Mouse (Mus musculus) embryonic fibroblast, embryonic 13.5 days (primary cell): Measurements from ENCODE around the gene Slc24a3. TPM values are rescaled to one million over a fixed set of nuclear protein-coding genes. Genes with fewer than 3 reads are reported as not detected.

Source experiments
- H3K27ac ChIP-seq: 2 replicates; pipeline ENCODE4 v1.5.1; 2012; ENCODE audit warnings: low read length, control low read depth, inconsistent platforms; ENCODE audit not compliant: insufficient read depth
- H3K4me1 ChIP-seq: 2 replicates; pipeline ENCODE4 v1.6.1; 2011; ENCODE audit warnings: low read length; ENCODE audit not compliant: control insufficient read depth, insufficient read depth
- H3K4me3 ChIP-seq: 2 replicates; pipeline ENCODE4 v1.5.1; 2011; ENCODE audit warnings: mild to moderate bottlenecking, control low read depth, low read length; ENCODE audit not compliant: insufficient read depth
- CTCF ChIP-seq: IDR thresholded peaks from 2 replicates; pipeline ENCODE4 v1.5.1; 2011; ENCODE audit warnings: mild to moderate bottlenecking, control low read depth, low read length, moderate library complexity, borderline replicate concordance; ENCODE audit not compliant: insufficient read depth
- POLR2A ChIP-seq: IDR thresholded peaks from 2 replicates; pipeline ENCODE4 v1.6.1; 2011; ENCODE audit warnings: low read depth, mild to moderate bottlenecking, control low read depth, low read length, moderate library complexity
- polyA plus RNA-seq: library from polyadenylated mRNA; stranded (reverse); fragments of >200 nt; gene quantifications from 2 replicates; pipeline ENCODE4 v1.2.4, GENCODE M21; 2011; ENCODE audit warnings: low read depth; ENCODE audit not compliant: missing spikeins, insufficient read length

The Slc24a3 gene
- polyA plus RNA-seq, 1 experiment = 9.5 TPM

DNA sequence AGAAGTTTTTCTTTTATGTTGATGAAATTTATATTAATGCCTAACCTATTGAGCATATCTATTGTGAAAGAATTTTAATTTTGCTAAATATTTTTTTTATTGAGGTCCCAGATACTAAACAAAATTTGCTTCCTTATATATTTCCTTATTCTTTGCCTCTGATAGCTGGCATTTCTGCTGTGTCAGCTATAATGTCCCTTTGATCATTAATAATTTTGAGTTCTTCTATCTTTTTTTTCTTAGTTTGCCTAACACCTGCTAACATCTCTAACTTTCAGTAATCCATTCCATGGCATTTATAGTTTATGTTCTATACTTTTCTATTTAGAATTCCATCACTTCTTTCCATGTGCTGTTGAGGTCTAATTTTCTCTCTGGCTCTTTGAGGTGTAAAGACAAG, 165.9 kb downstream of the Slc24a3 start:
- Histone ChIP-seq H3K4me1 (peaks cover 3% of the 10 kb centered on the region), H3K4me3 (no peak overlapping the region), H3K27ac (no peak overlapping the region)
- TF ChIP-seq CTCF = no peak
- no peak for TF ChIP-seq POLR2A

DNA sequence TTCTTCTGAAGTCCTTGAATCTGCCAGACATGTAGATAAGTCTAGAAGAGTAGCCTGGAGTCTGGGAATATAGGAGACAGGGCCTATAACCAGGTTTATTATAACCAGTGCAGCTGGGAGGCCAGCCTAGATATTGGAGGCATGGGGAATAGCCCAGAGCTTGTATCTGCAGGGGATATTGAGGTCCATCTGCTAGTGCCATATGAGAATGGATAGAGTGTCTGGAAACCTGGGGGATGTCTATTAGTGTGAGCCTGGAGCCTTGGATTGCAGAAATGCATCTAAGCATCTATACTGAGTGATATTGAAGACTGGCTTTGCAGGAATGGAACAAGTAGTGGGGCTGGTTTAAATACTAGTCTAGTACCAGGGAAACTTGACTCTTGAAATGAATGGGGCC, 168.9 kb downstream of the Slc24a3 start:
- no peak overlapping the region for H3K27ac ChIP-seq
- no peak overlapping the region for H3K4me3 ChIP-seq
- H3K4me1 ChIP-seq = no peaks in the 10 kb centered on the region
- TF ChIP-seq CTCF (no peak), POLR2A (no peak)

DNA sequence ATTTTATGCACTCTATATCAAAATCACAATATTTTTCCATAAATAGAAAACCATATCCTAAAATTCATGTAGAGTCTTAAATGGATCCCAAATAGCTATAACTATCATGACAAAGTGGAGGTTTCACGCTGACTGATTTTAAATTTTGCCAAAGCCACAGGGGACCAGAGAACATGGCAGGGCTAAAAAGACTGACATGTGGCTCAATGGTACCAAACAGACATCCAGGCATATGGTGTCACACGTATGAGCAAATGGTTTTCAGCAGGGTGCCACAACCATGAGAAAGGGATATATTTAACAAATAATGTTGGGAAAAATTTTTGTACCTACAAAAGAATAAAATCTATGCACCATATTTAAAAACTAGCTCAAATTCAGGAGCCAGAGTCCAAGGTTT, 173.3 kb downstream of the Slc24a3 start:
- no peak overlapping the region for H3K4me3 ChIP-seq
- H3K4me1 ChIP-seq = no peaks in the 10 kb centered on the region
- no peak overlapping the region for H3K27ac ChIP-seq
- TF ChIP-seq CTCF = no peak
- TF ChIP-seq POLR2A = no peak

DNA sequence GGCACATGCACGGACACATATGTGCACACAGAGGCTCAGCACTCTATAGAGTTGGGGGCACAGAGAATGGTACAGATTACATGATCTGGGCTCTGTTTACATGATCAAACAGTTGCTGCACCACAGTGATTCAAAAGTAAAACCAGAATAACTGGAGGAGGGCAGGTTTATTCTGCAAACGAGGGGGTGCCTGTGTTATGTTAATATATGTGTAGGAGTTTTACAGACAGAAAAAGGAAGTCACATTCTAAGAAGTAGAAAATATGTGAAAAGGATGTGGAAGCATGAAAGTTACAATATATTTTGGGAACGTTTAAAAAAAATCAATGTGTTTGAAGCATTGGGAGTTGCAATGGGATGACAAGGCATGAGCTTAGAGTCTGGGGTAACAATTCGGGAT, 175.4 kb downstream of the Slc24a3 start:
- TF ChIP-seq POLR2A (no peak), CTCF (no peak)
- Histone ChIP-seq H3K27ac (no peak overlapping the region), H3K4me3 (no peak overlapping the region), H3K4me1 (no peaks in the 10 kb centered on the region)

DNA sequence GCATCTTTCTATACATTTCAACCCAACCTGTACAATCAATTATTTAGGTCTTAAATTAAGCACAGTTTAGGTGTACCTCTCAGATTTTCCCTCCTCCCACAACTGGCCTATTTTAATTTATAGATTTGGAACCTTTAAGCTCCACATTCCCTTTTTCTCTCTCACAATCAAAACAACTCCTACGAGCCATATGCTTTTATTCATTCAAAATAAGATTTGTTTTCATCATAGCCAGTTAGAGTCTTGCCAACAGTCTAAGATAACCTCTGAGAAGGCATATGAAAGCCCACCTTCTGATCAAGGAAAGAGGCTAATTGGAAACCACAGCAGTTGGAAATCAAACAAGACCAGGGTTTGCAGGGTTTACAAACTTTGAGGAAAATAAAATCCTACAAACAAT, 177.0 kb downstream of the Slc24a3 start:
- Histone ChIP-seq H3K4me1 (no peaks in the 10 kb centered on the region), H3K4me3 (no peak overlapping the region), H3K27ac (no peak overlapping the region)
- TF ChIP-seq POLR2A (no peak), CTCF (no peak)

DNA sequence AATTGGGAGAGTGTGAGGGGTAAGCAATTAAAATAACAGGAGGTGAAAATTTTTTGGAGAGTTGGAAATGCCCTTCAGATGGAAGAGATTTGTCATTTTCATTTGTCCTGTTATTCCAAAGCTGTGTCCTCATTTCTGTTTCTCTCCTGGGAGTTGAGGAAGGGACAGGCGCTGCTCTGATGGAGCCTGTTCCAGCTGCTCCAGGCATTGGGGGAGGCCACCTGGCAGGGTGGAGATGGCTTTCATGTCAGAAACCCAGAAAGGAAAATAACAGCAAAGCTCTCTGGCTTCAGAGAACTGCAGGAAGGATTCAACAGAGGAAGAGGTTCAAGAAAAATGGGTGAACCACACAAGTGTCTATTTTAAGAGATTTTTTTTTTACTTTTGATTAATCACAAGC, 186.2 kb downstream of the Slc24a3 start:
- H3K4me1 ChIP-seq = no peaks in the 10 kb centered on the region
- TF ChIP-seq POLR2A (no peak), CTCF (no peak)
- H3K27ac ChIP-seq = no peak overlapping the region

DNA sequence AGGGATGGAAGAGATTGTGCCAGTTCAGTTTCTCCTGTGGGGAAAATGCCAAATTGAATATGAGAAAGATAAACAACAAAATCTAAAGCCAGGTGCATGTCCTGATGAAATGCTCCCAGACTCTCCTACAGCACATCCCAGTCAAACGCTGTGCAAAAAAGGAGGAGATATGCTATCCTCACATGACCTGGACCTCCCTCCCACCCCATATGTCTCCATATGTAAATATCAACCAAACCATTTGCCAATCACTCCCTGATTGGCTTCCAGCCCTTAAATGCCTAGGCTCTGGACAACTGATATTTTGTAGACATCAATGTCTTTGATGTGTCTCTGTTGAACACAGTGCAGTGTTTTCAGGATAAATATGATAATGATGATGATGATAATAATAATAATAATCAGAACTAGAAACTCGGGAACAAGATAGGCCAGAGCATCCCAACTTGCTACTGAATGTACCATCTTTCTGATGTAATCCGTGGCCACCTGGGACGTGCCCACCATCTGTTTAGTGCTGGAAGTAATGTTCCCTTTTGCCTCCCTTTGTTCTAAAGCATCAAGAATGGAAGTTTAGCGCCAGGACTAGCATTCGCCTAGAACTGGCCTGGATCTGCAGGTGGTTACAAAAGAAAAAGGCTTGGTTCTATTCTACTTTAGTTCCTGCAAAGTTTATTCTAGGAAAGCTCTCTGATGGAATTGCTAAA, 190.8 kb downstream of the Slc24a3 start:
- H3K27ac ChIP-seq = no peak overlapping the region
- TF ChIP-seq CTCF (no peak), POLR2A (no peak)
- no peaks in the 10 kb centered on the region for H3K4me1 ChIP-seq
- no peak overlapping the region for H3K4me3 ChIP-seq

More for the DNA sequence above, 186.2 kb downstream of the Slc24a3 start:
- no peak overlapping the region for H3K4me3 ChIP-seq

DNA sequence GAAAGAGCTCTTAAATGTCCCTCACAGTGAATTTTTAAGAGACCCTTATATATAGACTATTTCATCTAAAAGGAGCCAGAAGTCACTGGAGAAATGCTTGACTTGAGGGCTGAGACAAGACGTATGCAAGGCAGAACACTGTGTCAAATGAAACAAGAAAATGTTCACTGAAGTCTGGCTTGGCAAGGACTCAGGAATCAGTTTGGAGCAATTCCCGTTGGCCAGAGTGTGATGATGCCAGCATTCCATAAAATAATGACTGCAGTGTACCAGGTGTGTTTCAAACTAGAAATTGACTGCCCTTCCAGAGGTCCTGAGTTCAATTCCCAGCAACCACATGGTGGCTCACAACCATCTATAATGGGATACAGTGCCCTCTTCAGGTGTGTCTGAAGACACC, 196.1 kb downstream of the Slc24a3 start:
- H3K4me3 ChIP-seq = no peak overlapping the region
- no peak overlapping the region for H3K27ac ChIP-seq
- TF ChIP-seq POLR2A (no peak), CTCF (no peak)
- no peaks in the 10 kb centered on the region for H3K4me1 ChIP-seq

DNA sequence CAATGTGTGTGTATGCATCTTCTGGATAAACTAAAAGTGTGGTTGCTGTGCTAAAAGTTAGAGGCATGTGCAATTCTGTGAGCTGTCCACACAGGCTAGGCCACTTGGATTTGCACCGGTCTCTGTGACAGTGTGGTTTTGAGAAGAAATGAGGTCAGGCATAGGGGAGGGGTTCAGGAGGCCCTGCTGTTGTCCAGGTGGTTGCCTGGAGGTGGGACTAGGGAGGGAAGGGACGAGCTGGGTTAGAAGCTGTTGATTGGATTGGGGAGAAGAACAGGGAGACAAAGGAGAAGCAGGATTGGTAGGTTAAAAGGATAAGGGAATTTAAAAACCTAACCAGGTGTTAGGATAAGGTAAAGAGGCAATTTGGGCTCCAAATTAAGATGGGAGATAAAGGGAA, 201.1 kb downstream of the Slc24a3 start:
- peaks cover 5% of the 10 kb centered on the region; the same call in 1 of the 2 replicates for H3K4me1 ChIP-seq
- H3K27ac ChIP-seq = no peak overlapping the region
- no peak for TF ChIP-seq CTCF
- TF ChIP-seq POLR2A = no peak
- no peak overlapping the region for H3K4me3 ChIP-seq

DNA sequence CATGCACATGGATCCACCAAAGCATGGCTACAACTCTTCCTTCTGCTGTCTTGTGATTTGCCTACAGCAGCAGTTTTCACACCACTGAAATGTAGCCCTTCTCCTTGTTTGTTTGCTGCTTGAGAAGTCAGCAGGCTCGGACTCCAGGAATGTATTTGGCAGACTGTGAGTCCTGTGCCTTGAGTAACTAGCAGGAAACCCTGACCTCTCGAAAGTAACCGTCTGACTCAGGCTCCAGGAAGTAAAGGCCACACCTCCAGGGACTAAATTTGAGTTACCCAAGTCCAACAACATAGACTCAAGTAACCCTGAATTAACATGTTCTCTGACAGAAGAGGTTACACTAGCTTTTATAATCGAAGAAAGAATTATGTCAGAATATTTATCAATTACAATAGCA, 203.2 kb downstream of the Slc24a3 start:
- peaks cover 5% of the 10 kb centered on the region; the same call in 1 of the 2 replicates for H3K4me1 ChIP-seq
- H3K27ac ChIP-seq = no peak overlapping the region
- no peak overlapping the region for H3K4me3 ChIP-seq
- TF ChIP-seq CTCF (no peak), POLR2A (no peak)

DNA sequence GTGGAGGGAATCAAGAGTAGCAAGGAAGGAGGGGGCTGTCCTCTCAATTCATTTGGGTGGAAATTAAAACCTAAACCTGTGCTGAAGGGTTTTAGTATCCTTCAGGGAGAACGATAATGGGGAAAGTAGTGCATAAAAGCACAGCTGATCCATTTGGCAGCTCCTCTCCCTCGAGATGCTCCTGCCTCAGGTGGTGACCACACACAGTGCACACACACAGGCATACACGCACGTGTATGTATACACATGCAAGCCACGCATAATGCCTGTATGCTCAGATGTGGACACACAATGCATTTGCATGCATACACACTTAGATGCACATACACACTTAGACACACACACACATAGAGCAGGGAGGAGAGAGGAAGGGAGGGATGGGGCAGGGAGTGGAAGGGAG, 206.2 kb downstream of the Slc24a3 start:
- H3K4me3 ChIP-seq = no peak overlapping the region
- no peak for TF ChIP-seq CTCF
- TF ChIP-seq POLR2A = no peak
- no peak overlapping the region for H3K27ac ChIP-seq
- peaks cover 5% of the 10 kb centered on the region; the same call in 1 of the 2 replicates for H3K4me1 ChIP-seq
